Mouse (Mus musculus): ENCODE measurements around the gene Gata2.

- TF ChIP-seq POLR2A (IDR thresholded peaks at IDR 0.05; ENCODE audit: control insufficient read depth, extremely low read depth, insufficient read depth, low read length, poor library complexity) (no peak), CTCF (IDR thresholded peaks at IDR 0.05; ENCODE audit: borderline replicate concordance, control insufficient read depth, extremely low read depth, insufficient read depth, low read length, poor library complexity) (peak; percentile 99)
Observed at GRCm38 (mm10) chr6:88189312-88190042, 4.2 kb upstream of the Gata2 start.
